Mouse (Mus musculus) lung, adult 2 months (tissue): Measurements from ENCODE around the gene Msh3. TPM values are rescaled to one million over a fixed set of nuclear protein-coding genes. Genes with fewer than 3 reads are reported as not detected.
A peak's percentile ranks its signal among the peaks of the same experiment; 100 is the strongest.

ENCODE experiments used
- DNase-seq: peaks from one replicate; pipeline ENCODE4 v3.0.0; 2022
- H3K4me1 ChIP-seq: fragments of 200-500 bp; 2 replicates; pipeline ENCODE4 v1.6.1; 2011; ENCODE audit warnings: low read length; ENCODE audit not compliant: control insufficient read depth, insufficient read depth
- H3K4me3 ChIP-seq: fragments of 200-500 bp; replicated peaks from 2 replicates; pipeline ENCODE3; 2011; ENCODE audit warnings: low read depth, mild to moderate bottlenecking, control low read depth, low read length; ENCODE audit errors: extremely low read depth
- CTCF ChIP-seq: fragments of 200-500 bp; IDR thresholded peaks from 2 replicates; pipeline ENCODE4 v1.5.1; 2011; ENCODE audit warnings: mild to moderate bottlenecking, low read length, control low read depth; ENCODE audit not compliant: insufficient read depth
- POLR2A ChIP-seq: fragments of 200-500 bp; IDR thresholded peaks from 2 replicates; pipeline ENCODE4 v1.6.1; 2011; ENCODE audit warnings: low read depth, mild to moderate bottlenecking, control low read depth, low read length, borderline replicate concordance; ENCODE audit errors: extremely low read depth
- WGBS: fragments of 180-500 bp; shearing (Covaris S2); methylation state at CpG from one replicate; pipeline ENCODE4 v1.1.7; 2018; 5-methylcytosine and 5-hydroxymethylcytosine counted together
- polyA plus RNA-seq: library from polyadenylated mRNA; depleted of rRNA; stranded (reverse); fragments of >200 nt; gene quantifications from 2 replicates; pipeline ENCODE4 v1.2.3, GENCODE M21; 2012

Gene Msh3
- polyA plus RNA-seq, 1 experiment: 3.2 TPM

- Histone ChIP-seq H3K4me3 (no peak overlapping the region), H3K4me1 (no peaks in the 10 kb centered on the region)
- WGBS: 80% methylated on average over 4 of the region's 4 CpGs
- DNase-seq: no peak
- TF ChIP-seq CTCF: no peak
- no peak for TF ChIP-seq POLR2A
Measured at GRCm38 (mm10) chr13:92302466-92302865, 52.3 kb downstream of the Msh3 start.

DNA sequence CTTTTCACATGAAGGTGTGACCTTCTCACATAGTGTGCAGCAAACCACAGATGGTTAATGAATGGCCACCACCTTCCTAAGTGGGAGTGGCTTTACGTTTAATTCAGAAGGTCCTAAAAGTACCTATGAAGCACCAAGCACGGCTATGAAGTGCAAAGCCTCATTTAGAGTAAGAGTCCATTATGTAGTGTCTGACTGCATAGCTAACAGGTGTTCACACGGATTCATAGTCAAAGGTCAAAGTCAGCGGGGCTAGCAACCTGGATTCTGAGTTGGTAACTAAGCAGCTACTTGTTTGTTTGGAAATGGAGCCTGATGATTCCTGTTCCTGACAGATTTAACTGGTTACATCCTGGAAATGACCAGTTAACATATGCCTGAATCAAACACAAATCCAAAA is 53.0 kb downstream of the Msh3 start:
- H3K4me1 ChIP-seq: no peaks in the 10 kb centered on the region
- no peak for DNase-seq
- no peak overlapping the region for H3K4me3 ChIP-seq
- TF ChIP-seq POLR2A (no peak), CTCF (no peak)
- 70% methylated on average over 4 of the region's 4 CpGs for WGBS

GRCm38 (mm10) chr13:92299522-92299921 is 55.3 kb downstream of the Msh3 start:
- DNase-seq: no peak
- no peaks in the 10 kb centered on the region for H3K4me1 ChIP-seq
- no peak overlapping the region for H3K4me3 ChIP-seq
- 78% methylated on average over 1 of the region's 1 CpGs for WGBS
- TF ChIP-seq POLR2A (no peak), CTCF (no peak)

DNA sequence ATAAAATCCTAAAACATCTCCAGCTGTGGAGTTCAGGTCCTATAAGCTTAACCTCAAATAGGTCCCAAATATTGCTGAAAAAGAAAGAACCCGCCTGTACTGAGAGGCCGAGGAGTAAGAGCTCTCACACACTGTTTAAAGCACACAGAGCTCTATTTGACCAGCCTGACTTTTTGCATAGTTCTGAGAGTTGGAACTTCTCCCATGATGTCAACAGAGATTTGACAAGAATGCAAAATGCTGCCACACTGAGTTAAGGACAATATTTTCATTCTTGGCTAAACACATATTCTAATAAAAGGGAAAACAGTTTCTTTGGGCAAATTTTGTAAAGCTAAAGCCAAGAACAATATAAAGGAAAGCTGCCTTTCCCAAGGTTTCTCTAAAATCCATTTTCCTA is 57.8 kb downstream of the Msh3 start:
- Histone ChIP-seq H3K4me1 (no peaks in the 10 kb centered on the region), H3K4me3 (no peak overlapping the region)
- TF ChIP-seq CTCF (no peak), POLR2A (no peak)
- DNase-seq: no peak
- 58% methylated on average over 2 of the region's 2 CpGs for WGBS

DNA sequence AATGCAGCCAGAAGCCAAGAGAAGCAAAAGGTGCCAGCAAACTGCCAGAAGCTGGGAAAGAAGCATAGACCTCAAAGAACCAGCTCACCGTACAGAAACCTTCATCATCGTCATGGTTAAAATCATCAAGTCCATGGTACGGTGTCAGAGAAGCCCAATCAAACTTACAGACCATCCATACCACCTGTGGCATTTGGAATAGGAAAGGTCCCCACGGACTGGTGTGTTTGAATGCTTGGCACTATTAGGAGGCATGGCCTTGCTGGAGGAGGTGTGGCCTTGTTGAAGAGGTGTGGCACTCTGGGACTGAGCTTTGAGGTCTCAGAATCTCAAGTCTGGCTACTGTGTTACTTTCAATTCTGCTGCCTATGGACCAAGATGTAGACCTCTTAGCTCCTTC is 58.3 kb downstream of the Msh3 start:
- H3K4me1 ChIP-seq: no peaks in the 10 kb centered on the region
- TF ChIP-seq CTCF: no peak
- no peak for TF ChIP-seq POLR2A
- no peak for DNase-seq
- WGBS: 85% methylated on average over 4 of the region's 4 CpGs
- H3K4me3 ChIP-seq: no peak overlapping the region

GRCm38 (mm10) chr13:92293883-92294282 is 60.9 kb downstream of the Msh3 start:
- WGBS: 72% methylated on average over 5 of the region's 5 CpGs
- TF ChIP-seq POLR2A (no peak), CTCF (no peak)

GRCm38 (mm10) chr13:92291605-92292004 is 63.2 kb downstream of the Msh3 start:
- TF ChIP-seq POLR2A: no peak
- TF ChIP-seq CTCF: no peak
- DNase-seq: no peak
- no peaks in the 10 kb centered on the region for H3K4me1 ChIP-seq
- WGBS: 68% methylated on average over 4 of the region's 4 CpGs
- no peak overlapping the region for H3K4me3 ChIP-seq

More at GRCm38 (mm10) chr13:92293883-92294282, 60.9 kb downstream of the Msh3 start:
- Histone ChIP-seq H3K4me3 (no peak overlapping the region), H3K4me1 (no peaks in the 10 kb centered on the region)
- no peak for DNase-seq

DNA sequence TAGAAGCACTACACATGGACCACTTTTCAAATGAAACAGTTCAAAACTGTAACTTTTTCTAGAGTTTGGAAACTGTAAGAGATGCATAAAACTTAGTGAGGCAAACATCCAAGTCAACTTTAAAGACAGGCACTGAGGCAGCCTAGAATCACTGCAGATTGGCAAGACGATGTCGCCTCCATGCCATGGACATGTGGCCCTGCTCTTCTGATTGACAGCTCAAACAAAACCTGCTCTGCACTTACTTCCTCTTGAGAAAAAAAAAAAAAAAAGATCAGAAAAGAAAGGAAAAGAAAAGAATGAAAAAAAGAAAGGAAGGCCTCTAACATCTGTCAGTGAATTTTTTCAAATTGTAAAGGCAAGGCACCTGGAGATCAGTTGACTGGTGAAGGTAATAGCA is 77.8 kb downstream of the Msh3 start:
- Histone ChIP-seq H3K4me3 (no peak overlapping the region), H3K4me1 (peaks cover 4% of the 10 kb centered on the region; the same call in 1 of the 2 replicates)
- WGBS: 92% methylated on average over 2 of the region's 2 CpGs
- no peak for DNase-seq
- no peak for TF ChIP-seq CTCF
- TF ChIP-seq POLR2A: no peak

DNA sequence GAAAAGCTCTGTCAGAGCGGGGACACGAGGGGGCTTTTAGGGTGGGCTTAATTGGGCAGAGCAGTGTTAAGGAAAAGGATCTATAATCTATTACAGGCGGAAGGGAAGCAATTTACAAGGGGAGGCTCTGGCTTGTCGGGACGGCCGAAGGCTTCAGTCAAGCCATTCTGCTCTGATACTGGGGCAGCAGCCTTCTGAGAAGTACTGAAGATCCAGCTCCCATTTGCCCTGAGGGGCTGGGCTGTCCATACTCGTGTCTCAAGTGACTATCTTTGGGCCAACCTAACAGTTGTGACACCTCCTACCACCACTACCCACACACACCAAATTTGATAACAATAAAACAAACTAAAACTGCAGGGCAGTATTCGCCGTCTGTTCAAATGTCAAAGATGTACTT is 79.5 kb downstream of the Msh3 start:
- no peak for DNase-seq
- whole genome bisulfite sequencing: 95% methylated on average over 9 of the region's 9 CpGs
- no peak overlapping the region for H3K4me3 ChIP-seq
- H3K4me1 ChIP-seq: peaks cover 4% of the 10 kb centered on the region; the same call in 1 of the 2 replicates
- TF ChIP-seq POLR2A: no peak
- TF ChIP-seq CTCF: no peak

- WGBS: 18% methylated on average over 14 of the region's 14 CpGs
- Histone ChIP-seq H3K4me1 (peaks cover 4% of the 10 kb centered on the region; the same call in 1 of the 2 replicates), H3K4me3 (no peak overlapping the region)
- DNase-seq: peak; percentile 73
- no peak for TF ChIP-seq POLR2A
- no peak for TF ChIP-seq CTCF
Measured at GRCm38 (mm10) chr13:92274274-92275198, 80.3 kb downstream of the Msh3 start.

DNA sequence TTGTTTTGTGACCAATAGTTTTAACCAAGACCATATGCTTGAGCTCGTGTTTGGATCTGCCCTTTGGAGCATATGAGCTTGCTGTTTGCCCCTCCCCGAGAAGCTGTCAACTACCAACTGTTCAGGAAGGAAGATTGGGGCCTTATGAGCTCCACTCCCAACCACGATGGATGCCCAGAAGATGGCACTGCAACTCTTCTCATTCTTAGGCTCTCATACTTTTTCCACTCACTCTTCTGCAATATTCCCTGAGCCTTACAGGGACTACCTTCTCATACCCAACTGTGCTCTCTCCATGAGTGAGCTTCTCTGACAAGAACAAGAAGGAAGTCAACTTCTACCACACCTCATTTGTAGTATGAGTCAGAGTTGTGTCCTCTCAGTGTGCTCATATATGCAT is 87.7 kb downstream of the Msh3 start:
- DNase-seq: no peak
- Histone ChIP-seq H3K4me3 (no peak overlapping the region), H3K4me1 (no peaks in the 10 kb centered on the region; the same call in 1 of the 2 replicates)
- TF ChIP-seq CTCF (0 out of 2 replicates have a peak, but pooled peaks have one; percentile 9), POLR2A (no peak)
- 70% methylated on average over 3 of the region's 3 CpGs for WGBS
